In the genomic region with DNA sequence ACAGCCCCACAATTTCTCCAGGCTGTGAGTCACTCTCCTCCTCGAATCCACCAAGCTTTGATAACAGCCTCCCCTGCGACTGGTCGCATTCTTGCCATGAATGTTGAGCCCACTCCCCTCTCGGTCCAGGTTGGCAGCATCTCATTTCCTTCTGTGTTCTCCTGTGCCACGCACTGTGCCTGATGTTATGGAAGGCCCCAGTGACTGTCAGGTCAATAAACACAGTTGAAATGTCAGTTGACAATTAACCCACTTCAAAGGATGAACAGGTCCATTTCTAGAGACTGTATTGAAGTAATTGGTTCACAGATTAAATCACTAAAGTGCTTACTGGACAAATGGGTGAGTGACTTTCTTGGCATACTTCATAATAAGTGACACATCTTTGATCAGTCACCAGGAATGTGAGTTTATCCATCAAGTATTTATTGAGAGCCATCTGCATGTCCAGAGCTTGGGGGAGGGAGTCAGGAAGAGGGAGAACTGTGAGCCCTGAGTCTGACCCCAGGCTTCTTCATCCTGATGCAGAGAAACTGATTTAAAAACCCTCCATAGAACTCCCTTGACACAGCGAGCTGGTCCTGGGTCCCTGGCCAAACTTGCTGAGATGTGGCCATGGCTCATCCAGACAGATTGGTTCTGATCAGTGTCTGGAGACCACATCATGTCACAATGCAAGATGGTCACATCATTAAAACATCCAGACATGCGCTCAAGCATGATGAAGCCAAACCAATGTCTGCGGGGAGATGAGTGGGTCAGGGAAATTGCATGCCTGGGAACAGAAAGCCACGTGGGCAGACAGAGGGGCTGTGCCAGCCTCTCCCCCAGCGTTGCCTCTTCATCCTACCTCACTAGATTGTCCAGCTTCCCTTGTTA, we compare ENCODE assay signal across 15 mouse cellular contexts.
"Had no signal": no experiment of that assay in that cellular context is flagged by ENCODE, and none has a peak within 500 bp of the region (broad histone marks: within the 10 kb centered on the region; RNA-seq: fewer than 3 reads in every experiment).

No protein-coding gene starts in this region.

- DNase-seq: left cerebral cortex, postnatal 4 days; lung, adult 18-20 months; lung, postnatal 36 days; midbrain, embryonic 14.5 days; right cerebral cortex, postnatal 4 days; spleen, adult 18-20 months; thymus, adult 18-20 months; thymus, postnatal 14 days had no signal

- H3K9ac ChIP-seq: intestine, embryonic 15.5 days; limb, embryonic 13.5 days; liver, embryonic 14.5 days; neural tube, embryonic 15.5 days had no signal

- H3K27ac ChIP-seq: intestine, embryonic 15.5 days; layer of hippocampus, adult 2 months; limb, embryonic 13.5 days; liver, embryonic 14.5 days; midbrain, embryonic 10.5 days; neural tube, embryonic 15.5 days had no signal

- ATAC-seq: intestine, embryonic 15.5 days had no signal

- H3K9me3 ChIP-seq: intestine, embryonic 15.5 days; limb, embryonic 13.5 days; midbrain, embryonic 10.5 days; neural tube, embryonic 15.5 days had no signal

- H3K4me1 ChIP-seq: intestine, embryonic 15.5 days had no signal

- H3K27me3 ChIP-seq: intestine, embryonic 15.5 days; limb, embryonic 13.5 days; neural tube, embryonic 15.5 days had no signal

- H3K36me3 ChIP-seq: intestine, embryonic 15.5 days; limb, embryonic 13.5 days; midbrain, embryonic 10.5 days; neural tube, embryonic 15.5 days had no signal

- H3K4me3 ChIP-seq: intestine, embryonic 15.5 days; layer of hippocampus, adult 2 months; limb, embryonic 13.5 days; midbrain, embryonic 10.5 days; myocyte; neural tube, embryonic 15.5 days had no signal

- H3K4me2 ChIP-seq: intestine, embryonic 15.5 days; limb, embryonic 13.5 days; neural tube, embryonic 15.5 days had no signal
